Mouse (Mus musculus) liver, embryonic 11.5 days (tissue): Measurements from ENCODE around the gene Ggact. TPM values are rescaled to one million over a fixed set of nuclear protein-coding genes. Genes with fewer than 3 reads are reported as not detected.

Experiments
- ATAC-seq: fragments of 200-750 bp; cut with Nextera tagmentation; replicated peaks from 2 replicates; pipeline ENCODE4 v1.8.0; 2017; ENCODE audit warnings: moderate number of reproducible peaks, mild to moderate bottlenecking, moderate TSS enrichment, moderate library complexity; ENCODE audit not compliant: low FRiP score
- DNase-seq: peaks from one replicate; pipeline ENCODE4 v3.0.0-alpha.2; 2017; ENCODE audit warnings: low spot score
- H3K27ac ChIP-seq: fragments of 300-500 bp; sonication (generic); 2 replicates; pipeline ENCODE4 v1.5.1; 2014; ENCODE audit warnings: mild to moderate bottlenecking, low read depth, low read length, control low read depth
- H3K27me3 ChIP-seq: fragments of 300-500 bp; sonication (generic); replicated peaks from 2 replicates; pipeline ENCODE4 v1.6.1; 2014; ENCODE audit warnings: low read length, mixed read lengths; ENCODE audit not compliant: control insufficient read depth, insufficient read depth
- H3K36me3 ChIP-seq: fragments of 300-500 bp; sonication (generic); 2 replicates; pipeline ENCODE4 v1.6.1; 2014; ENCODE audit warnings: mild to moderate bottlenecking, low read length, moderate library complexity, mixed read lengths; ENCODE audit not compliant: control insufficient read depth, insufficient read depth
- H3K4me1 ChIP-seq: fragments of 300-500 bp; sonication (generic); replicated peaks from 2 replicates; pipeline ENCODE4 v1.6.1; 2014; ENCODE audit warnings: low read length, mixed read lengths; ENCODE audit not compliant: control insufficient read depth, insufficient read depth
- H3K4me2 ChIP-seq: fragments of 300-500 bp; sonication (generic); 2 replicates; pipeline ENCODE4 v1.6.1; 2014; ENCODE audit warnings: mild to moderate bottlenecking, control low read depth, moderate library complexity
- H3K4me3 ChIP-seq: fragments of 300-500 bp; sonication (generic); 2 replicates; pipeline ENCODE4 v1.5.1; 2014; ENCODE audit warnings: low read depth, low read length, control low read depth
- H3K9ac ChIP-seq: fragments of 300-500 bp; sonication (generic); 2 replicates; pipeline ENCODE4 v1.6.1; 2014; ENCODE audit warnings: low read depth, low read length, control low read depth
- H3K9me3 ChIP-seq: fragments of 300-500 bp; sonication (generic); 2 replicates; pipeline ENCODE4 v1.6.1; 2016; ENCODE audit warnings: low read length, inconsistent platforms, mixed read lengths; ENCODE audit not compliant: control insufficient read depth
- WGBS: fragments of 180-500 bp; shearing (Covaris S2); extraction: QIAGEN DNeasy Blood & Tissue Kit; methylation state at CpG from one replicate; pipeline ENCODE4 v1.1.7; 2014; 5-methylcytosine and 5-hydroxymethylcytosine counted together
- polyA plus RNA-seq: library from polyadenylated mRNA; unstranded; fragments of >200 nt; fragmentation: Nextera tagmentation; extraction: Ambion mirVana; gene quantifications from 2 replicates; pipeline ENCODE4 v1.2.1, GENCODE M21; 2014

Gene Ggact
- polyA plus RNA-seq, 1 experiment from 2014 or later = 18.8 TPM

GRCm38 (mm10) chr14:122902884-122903283 is 10.7 kb downstream of the Ggact start:
- 82% methylated on average over 4 of the region's 4 CpGs for WGBS
- ATAC-seq = no peak; the same call in 1 of the 2 replicates

DNA sequence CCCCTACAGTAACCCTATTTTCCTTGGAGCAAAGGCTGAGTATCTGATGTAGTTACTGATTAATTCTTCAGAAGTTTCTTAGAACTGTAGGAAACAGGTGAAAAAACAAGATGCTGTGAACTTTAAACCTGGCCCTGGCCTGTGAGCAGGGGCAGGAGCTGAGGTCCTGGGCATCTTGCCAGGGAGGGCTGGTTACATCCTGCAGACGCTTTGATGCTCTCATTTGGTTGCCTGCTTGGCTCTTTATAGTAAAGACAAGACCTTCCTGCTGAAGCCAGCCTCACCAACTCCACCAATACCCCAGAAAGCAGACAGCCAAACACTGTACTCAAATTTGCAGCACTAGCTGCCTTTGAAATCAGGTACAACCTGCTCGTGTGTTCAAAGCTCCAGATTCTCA is 11.4 kb downstream of the Ggact start:
- no peak for DNase-seq
- H3K27ac ChIP-seq = no peak overlapping the region

More at GRCm38 (mm10) chr14:122902884-122903283, 10.7 kb downstream of the Ggact start:
- H3K4me2 ChIP-seq = no peak overlapping the region
- H3K4me1 ChIP-seq = no peaks in the 10 kb centered on the region; the same call in 1 of the 2 replicates
- no peaks in the 10 kb centered on the region for H3K9me3 ChIP-seq
- no peak overlapping the region for H3K27ac ChIP-seq
- DNase-seq = no peak
- no peak overlapping the region for H3K9ac ChIP-seq
- H3K36me3 ChIP-seq = no peaks in the 10 kb centered on the region
- no peak overlapping the region for H3K4me3 ChIP-seq
- H3K27me3 ChIP-seq = no peaks in the 10 kb centered on the region

GRCm38 (mm10) chr14:122901715-122902114 is 11.8 kb downstream of the Ggact start:
- Histone ChIP-seq H3K27ac (no peak overlapping the region), H3K4me1 (no peaks in the 10 kb centered on the region; the same call in 1 of the 2 replicates), H3K27me3 (no peaks in the 10 kb centered on the region), H3K4me2 (no peak overlapping the region), H3K9ac (no peak overlapping the region), H3K9me3 (no peaks in the 10 kb centered on the region), H3K4me3 (no peak overlapping the region), H3K36me3 (no peaks in the 10 kb centered on the region)
- DNase-seq = no peak
- WGBS = 69% methylated on average over 2 of the region's 2 CpGs
- no peak for ATAC-seq

More for the DNA sequence above, 11.4 kb downstream of the Ggact start:
- 81% methylated on average over 2 of the region's 2 CpGs for whole genome bisulfite sequencing
- Histone ChIP-seq H3K36me3 (no peaks in the 10 kb centered on the region), H3K4me2 (no peak overlapping the region), H3K9ac (no peak overlapping the region), H3K4me3 (no peak overlapping the region), H3K27me3 (no peaks in the 10 kb centered on the region), H3K9me3 (no peaks in the 10 kb centered on the region), H3K4me1 (no peaks in the 10 kb centered on the region; the same call in 1 of the 2 replicates)
- ATAC-seq = no peak

DNA sequence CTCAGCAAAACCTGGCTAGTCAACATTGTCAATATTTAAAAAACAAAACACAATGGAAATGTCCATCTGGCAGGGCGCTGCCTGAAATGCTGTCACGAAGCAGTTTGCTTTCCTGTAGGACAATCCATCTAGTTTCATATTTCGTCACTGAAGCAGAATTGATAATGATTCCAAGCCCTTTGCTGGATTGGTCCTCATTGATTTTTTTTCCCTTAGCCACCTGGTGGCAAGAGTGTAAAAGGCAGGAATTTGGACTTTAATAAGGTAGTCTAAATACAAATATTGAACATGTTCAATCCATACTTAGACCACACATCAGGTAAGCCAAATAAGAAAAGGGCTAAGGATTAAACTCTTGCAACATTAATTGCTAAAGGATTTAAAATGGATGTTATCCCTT is 12.4 kb downstream of the Ggact start:
- Histone ChIP-seq H3K27ac (no peak overlapping the region), H3K27me3 (no peaks in the 10 kb centered on the region), H3K4me1 (no peaks in the 10 kb centered on the region; the same call in 1 of the 2 replicates), H3K4me3 (no peak overlapping the region), H3K9ac (no peak overlapping the region), H3K4me2 (no peak overlapping the region), H3K36me3 (no peaks in the 10 kb centered on the region), H3K9me3 (no peaks in the 10 kb centered on the region)
- 76% methylated on average over 3 of the region's 3 CpGs for WGBS
- DNase-seq = no peak
- ATAC-seq = no peak

GRCm38 (mm10) chr14:122900679-122901078 is 12.9 kb downstream of the Ggact start:
- Histone ChIP-seq H3K27ac (no peak overlapping the region), H3K4me3 (no peak overlapping the region), H3K27me3 (no peaks in the 10 kb centered on the region), H3K36me3 (no peaks in the 10 kb centered on the region), H3K9ac (no peak overlapping the region), H3K9me3 (no peaks in the 10 kb centered on the region), H3K4me1 (no peaks in the 10 kb centered on the region; the same call in 1 of the 2 replicates), H3K4me2 (no peak overlapping the region)
- ATAC-seq = 0 out of 2 replicates have a peak, but pooled peaks have one; percentile 20
- no peak for DNase-seq

GRCm38 (mm10) chr14:122898550-122898949 is 15.0 kb downstream of the Ggact start:
- H3K4me2 ChIP-seq = no peak overlapping the region
- ATAC-seq = no peak

DNA sequence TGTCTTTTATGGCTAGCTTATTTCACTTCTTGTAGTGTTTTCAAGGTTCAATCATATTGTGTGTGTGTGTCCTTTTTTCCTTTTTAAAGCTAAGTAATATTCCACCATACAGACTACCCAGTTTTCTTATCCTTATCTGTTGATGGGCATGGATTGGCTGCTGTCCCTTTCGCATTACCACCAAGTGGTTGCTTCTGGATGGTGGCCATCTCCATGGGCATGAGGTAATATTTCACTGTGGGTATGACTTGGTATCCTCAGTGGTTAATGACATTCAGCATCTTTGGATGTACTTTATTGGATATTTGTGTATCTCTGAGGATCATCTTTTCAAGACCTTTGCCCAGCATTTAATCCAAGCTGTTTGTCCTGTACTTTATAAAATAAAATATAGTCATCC is 17.5 kb downstream of the Ggact start:
- Histone ChIP-seq H3K4me1 (no peaks in the 10 kb centered on the region), H3K27me3 (no peaks in the 10 kb centered on the region), H3K9ac (no peak overlapping the region), H3K4me3 (no peak overlapping the region), H3K4me2 (no peak overlapping the region), H3K36me3 (no peaks in the 10 kb centered on the region; the same call in 1 of the 2 replicates), H3K9me3 (no peaks in the 10 kb centered on the region), H3K27ac (no peak overlapping the region)
- WGBS = 93% methylated on average over 1 of the region's 1 CpGs
- ATAC-seq (no peak), DNase-seq (no peak)

More at GRCm38 (mm10) chr14:122898550-122898949, 15.0 kb downstream of the Ggact start:
- Histone ChIP-seq H3K4me1 (no peaks in the 10 kb centered on the region; the same call in 1 of the 2 replicates), H3K4me3 (no peak overlapping the region), H3K36me3 (no peaks in the 10 kb centered on the region), H3K9ac (no peak overlapping the region), H3K9me3 (no peaks in the 10 kb centered on the region), H3K27me3 (no peaks in the 10 kb centered on the region), H3K27ac (no peak overlapping the region)
- DNase-seq = no peak

DNA sequence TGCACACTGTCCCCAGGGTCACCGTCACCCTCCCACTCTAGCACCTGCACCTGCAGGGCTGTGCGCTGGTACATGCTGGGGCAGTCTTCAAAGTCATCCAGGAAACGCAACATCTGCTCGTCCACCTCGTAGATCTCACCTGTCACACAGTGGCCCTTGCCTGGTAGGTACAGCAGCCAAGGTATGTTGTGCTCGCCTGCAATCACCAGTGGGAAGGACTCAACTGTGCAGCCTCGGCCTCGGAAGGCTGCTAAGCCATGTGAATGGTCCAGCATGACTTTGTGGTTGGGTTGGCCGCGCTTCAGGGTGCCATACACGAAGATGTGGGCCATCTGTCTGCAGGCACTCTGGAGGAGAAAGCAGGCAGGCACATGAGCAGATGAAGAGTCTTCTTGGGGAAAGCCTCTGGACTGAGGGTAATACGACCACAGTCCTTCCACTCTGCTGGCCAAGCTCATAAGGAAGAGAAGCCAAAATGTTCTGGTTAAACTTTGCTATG is 22.0 kb downstream of the Ggact start:
- no peak overlapping the region for H3K9ac ChIP-seq
- no peak overlapping the region for H3K4me3 ChIP-seq
- DNase-seq (no peak), ATAC-seq (no peak)
- H3K27ac ChIP-seq = no peak overlapping the region
- H3K4me2 ChIP-seq = no peak overlapping the region
- H3K27me3 ChIP-seq = no peaks in the 10 kb centered on the region
- WGBS = 93% methylated on average over 12 of the region's 12 CpGs
- H3K36me3 ChIP-seq = no peaks in the 10 kb centered on the region; the same call in 1 of the 2 replicates
- H3K9me3 ChIP-seq = no peaks in the 10 kb centered on the region
- no peaks in the 10 kb centered on the region for H3K4me1 ChIP-seq

DNA sequence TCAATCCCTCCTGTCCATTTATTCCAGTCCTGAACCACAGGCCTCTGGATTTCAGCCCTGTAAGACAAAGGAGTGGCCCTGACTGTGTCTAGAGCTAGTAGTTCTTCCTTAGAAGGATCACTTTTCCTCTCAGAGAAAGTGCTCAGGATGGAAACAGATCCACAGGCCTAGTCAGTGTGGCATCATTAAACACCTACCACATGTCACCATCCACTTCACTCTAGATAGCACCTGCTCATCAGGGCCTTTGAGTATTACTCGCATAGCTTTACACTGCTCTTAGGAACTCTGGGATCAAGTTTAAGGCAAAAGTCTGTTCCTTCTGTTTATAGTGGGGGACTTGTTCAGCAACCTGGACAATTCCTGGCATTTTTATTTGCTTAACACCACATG is 25.1 kb downstream of the Ggact start:
- WGBS = 97% methylated on average over 1 of the region's 1 CpGs
- Histone ChIP-seq H3K4me1 (no peaks in the 10 kb centered on the region), H3K27me3 (no peaks in the 10 kb centered on the region), H3K4me2 (no peak overlapping the region), H3K36me3 (no peaks in the 10 kb centered on the region; the same call in 1 of the 2 replicates), H3K4me3 (no peak overlapping the region), H3K27ac (no peak overlapping the region), H3K9me3 (no peaks in the 10 kb centered on the region), H3K9ac (no peak overlapping the region)
- DNase-seq = no peak
- ATAC-seq = no peak
